In the genomic region with DNA sequence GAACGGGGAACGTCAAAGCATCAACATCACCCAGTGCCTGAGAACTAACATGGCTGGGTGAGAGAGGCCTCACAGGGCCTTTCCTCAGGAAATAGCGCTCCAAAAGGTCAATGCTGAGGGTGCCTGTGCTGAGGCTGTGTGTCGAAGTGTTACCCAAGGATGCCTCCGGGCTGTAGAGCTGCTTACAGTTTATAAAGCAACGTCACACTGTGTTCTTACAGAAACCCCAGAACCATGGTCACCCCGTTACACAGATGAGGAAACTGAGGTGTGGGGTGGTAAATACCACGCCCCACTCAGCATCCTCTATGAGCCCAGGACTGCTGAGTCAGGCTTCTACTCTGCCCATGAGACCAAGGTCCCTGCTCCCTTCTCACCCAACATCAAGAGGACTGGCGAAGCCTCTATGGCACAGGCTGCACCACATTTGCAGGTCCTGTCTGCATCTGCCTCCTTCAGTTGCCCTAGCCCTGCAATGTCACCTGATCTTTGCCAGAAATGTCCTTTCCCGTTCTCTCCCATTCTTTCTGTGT, we compare ENCODE assay signal across 35 mouse cellular contexts. TPM values are rescaled to one million over a fixed set of nuclear protein-coding genes. Genes with fewer than 3 reads are reported as not detected.
DNase-seq lines count a peak whose midpoint lies in the region; ATAC-seq and TF ChIP-seq lines count a peak whose summit lies in the region.
"Had no signal": no experiment of that assay in that cellular context is flagged by ENCODE, and none has a peak within 500 bp of the region (broad histone marks: within the 10 kb centered on the region; RNA-seq: fewer than 3 reads in every experiment).

No protein-coding gene starts in this region.

- no peaks in the 10 kb centered on the region for H3K27me3 ChIP-seq in heart, adult 2 months (ENCODE audit: control insufficient read depth, insufficient read depth, low read length)
- no peaks in the 10 kb centered on the region for H3K27me3 ChIP-seq in forebrain, embryonic 15.5 days
- H3K27me3 ChIP-seq: CH12.LX; embryonic facial prominence, embryonic 13.5 days; forebrain, embryonic 13.5 days had no signal

- no peaks in the 10 kb centered on the region for H3K9me3 ChIP-seq in ES-E14 (ENCODE audit: control insufficient read depth, insufficient read depth, low read depth, low read length)
- no peaks in the 10 kb centered on the region for H3K9me3 ChIP-seq in forebrain, embryonic 15.5 days
- H3K9me3 ChIP-seq: embryonic facial prominence, embryonic 10.5 days; embryonic facial prominence, embryonic 13.5 days; forebrain, embryonic 10.5 days; forebrain, embryonic 13.5 days; heart, embryonic 10.5 days; heart, embryonic 13.5 days had no signal

- ATAC-seq in neutrophil, adult 5-6 weeks (ENCODE audit: extremely low read depth, insufficient number of reproducible peaks, low FRiP score, poor library complexity, severe bottlenecking), result 0 out of 2 replicates have a peak, but pooled peaks have one; percentile 6
- no peak for ATAC-seq in forebrain, embryonic 15.5 days (replicated peaks)
- ATAC-seq: forebrain, embryonic 13.5 days; forebrain, postnatal 0 days; hindbrain, postnatal 0 days; intestine, postnatal 0 days had no signal

- H3K79me2 ChIP-seq in heart, adult 2 months (replicated peaks; ENCODE audit: control insufficient read depth, insufficient read depth, low read length), result no peaks in the 10 kb centered on the region

- H3K4me1 ChIP-seq in heart, adult 2 months (ENCODE audit: control insufficient read depth, insufficient read depth, low read length), result peaks cover 18% of the 10 kb centered on the region
- peaks cover 0 to 19% of the 10 kb centered on the region in 2 experiments; a peak in 2 of 4 replicates for H3K4me1 ChIP-seq in ES-E14 (ENCODE audit: control insufficient read depth in 2 of 2, insufficient read depth in 2 of 2, low read length in 2 of 2, poor library complexity in 1 of 2)
- peaks cover 9% of the 10 kb centered on the region; the same call in 1 of the 2 replicates for H3K4me1 ChIP-seq in forebrain, embryonic 15.5 days
- H3K4me1 ChIP-seq: embryonic facial prominence, embryonic 13.5 days had no signal

- TF ChIP-seq CTCF in heart, adult 2 months (IDR thresholded peaks at IDR 0.05), result no peak

- no peaks in the 10 kb centered on the region for H3K36me3 ChIP-seq in heart, adult 2 months (ENCODE audit: control insufficient read depth, insufficient read depth, low read length)
- no peaks in the 10 kb centered on the region for H3K36me3 ChIP-seq in ES-E14 (ENCODE audit: control insufficient read depth, insufficient read depth, low read length, poor library complexity, severe bottlenecking)
- no peaks in the 10 kb centered on the region for H3K36me3 ChIP-seq in forebrain, embryonic 15.5 days
- H3K36me3 ChIP-seq: embryonic facial prominence, embryonic 10.5 days; embryonic facial prominence, embryonic 13.5 days; forebrain, embryonic 10.5 days; heart, embryonic 10.5 days; heart, embryonic 13.5 days had no signal

- no peak overlapping the region for H3K27ac ChIP-seq in heart, adult 2 months
- no peak overlapping the region for H3K27ac ChIP-seq in ES-E14 (ENCODE audit: insufficient read depth, low read depth, low read length, poor library complexity, severe bottlenecking)
- no peak overlapping the region for H3K27ac ChIP-seq in forebrain, embryonic 15.5 days (replicated peaks)
- H3K27ac ChIP-seq: embryonic facial prominence, embryonic 10.5 days; embryonic facial prominence, embryonic 13.5 days; forebrain, embryonic 13.5 days; heart, embryonic 10.5 days; heart, embryonic 13.5 days; hindbrain, embryonic 14.5 days; hindbrain, postnatal 0 days had no signal

- in situ Hi-C loops in ES-E14 (cut with MboI; ENCODE audit: low sequenced_read_pairs in 2 of 2, unreplicated experiment in 2 of 2), result no loop called here

- H3K4me2 ChIP-seq in forebrain, embryonic 15.5 days (replicated peaks), result no peak overlapping the region
- H3K4me2 ChIP-seq: embryonic facial prominence, embryonic 13.5 days; forebrain, embryonic 13.5 days; heart, embryonic 13.5 days; hindbrain, embryonic 14.5 days had no signal

- H3K9ac ChIP-seq in heart, adult 2 months (ENCODE audit: low read depth, low read length), result no peak overlapping the region
- H3K9ac ChIP-seq in ES-E14 (ENCODE audit: insufficient read depth, low read depth, low read length, poor library complexity, severe bottlenecking), result no peak overlapping the region
- no peak overlapping the region for H3K9ac ChIP-seq in forebrain, embryonic 15.5 days (replicated peaks)
- H3K9ac ChIP-seq: embryonic facial prominence, embryonic 13.5 days; forebrain, embryonic 13.5 days; forebrain, postnatal 0 days; heart, embryonic 13.5 days; hindbrain, embryonic 14.5 days had no signal

- intact Hi-C loops in heart, adult 2 months (cut with DNase I), result no loop called here

- peak; percentile 90 for DNase-seq in heart, adult 11 months
- no peak for DNase-seq in heart, adult 2 months
- no peak for DNase-seq in ES-E14 (ENCODE audit: low read depth, low spot score)
- DNase-seq in induced T-regulatory cell, adult 2 months (ENCODE audit: low read depth), result peak; percentile 72
- DNase-seq in thymus, postnatal 14 days, result no peak
- no peak for DNase-seq in adrenal gland, postnatal 4 days (ENCODE audit: low spot score in 2 of 2)
- DNase-seq: adrenal gland, adult 8-10 months; adrenal gland, postnatal 25 days; B cell, adult 2 months; cerebellum, adult 2 months; cerebellum, adult 9-11 months; cerebellum, postnatal 36 days; embryo, embryonic 11 days; forebrain, postnatal 0 days; gastrocnemius, postnatal 10 days; heart, postnatal 14 days; heart, postnatal 4 days; kidney, adult 2 months had no signal

- TF ChIP-seq EP300 in heart, adult 2 months (IDR thresholded peaks at IDR 0.05; ENCODE audit: insufficient read depth, low read depth, low read length), result no peak

- WGBS in heart, adult 2 months, result 88% methylated on average over 10 of the region's 10 CpGs
- 90% methylated on average over 10 of the region's 10 CpGs for WGBS in forebrain, embryonic 15.5 days

- H3K4me3 ChIP-seq in heart, adult 2 months, result no peak overlapping the region
- H3K4me3 ChIP-seq in ES-E14 (ENCODE audit: insufficient read depth in 1 of 2, low read depth in 1 of 2, low read length in 2 of 2, poor library complexity in 1 of 2, severe bottlenecking in 1 of 2), result no peak overlapping the region
- H3K4me3 ChIP-seq in forebrain, embryonic 15.5 days, result no peak overlapping the region
- H3K4me3 ChIP-seq: embryonic facial prominence, embryonic 10.5 days; embryonic facial prominence, embryonic 13.5 days; forebrain, embryonic 10.5 days; forebrain, embryonic 13.5 days; heart, embryonic 10.5 days; heart, embryonic 13.5 days had no signal

- no peak for TF ChIP-seq POLR2A in heart, adult 2 months (IDR thresholded peaks at IDR 0.05; ENCODE audit: insufficient read depth, low read depth, low read length)

TF ChIP-seq in ES-E14, 5 proteins besides CTCF, POLR2A, EP300 and RAD21:
- TF ChIP-seq HCFC1 (IDR thresholded peaks at IDR 0.05; ENCODE audit: borderline replicate concordance, insufficient read depth, low read length), result no peak
- peak; percentile 58 for TF ChIP-seq MAFK (IDR thresholded peaks at IDR 0.05; ENCODE audit: insufficient read depth, low read depth, low read length)

RNA-seq across cellular contexts. Expression of a gene that starts 49.1 kb away (rescaled TPM):
- total RNA-seq in heart, adult 2 months (2021), result not detected
- polyA plus RNA-seq in heart, adult 2 months (2012; rRNA removed), result not detected in 2 replicates
- not detected in 2 replicates for total RNA-seq in ES-E14 (2012; rRNA removed)
- total RNA-seq in neutrophil, adult 5-6 weeks (2017), result not detected in 2 replicates
- polyA plus RNA-seq in forebrain, embryonic 15.5 days (2015; fragmentation: Nextera tagmentation; extraction: Ambion mirVana), result not detected in 2 replicates
- total RNA-seq in adrenal gland, postnatal 4 days (2021), result not detected
- total RNA-seq: adrenal gland, adult 8-10 months; adrenal gland, postnatal 25 days; CH12.LX; forebrain, postnatal 0 days; gastrocnemius, postnatal 10 days; gastrocnemius, postnatal 4 days; heart, adult 18-20 months; heart, postnatal 14 days; heart, postnatal 4 days; hindbrain, postnatal 0 days had no signal
- polyA plus RNA-seq: cortical plate, adult 2 months; embryonic facial prominence, embryonic 10.5 days; embryonic facial prominence, embryonic 13.5 days; forebrain, embryonic 10.5 days; forebrain, embryonic 13.5 days; forebrain, postnatal 0 days; frontal cortex, adult 2 months; heart, embryonic 10.5 days; heart, embryonic 13.5 days; hindbrain, embryonic 11.5 days; hindbrain, embryonic 14.5 days; hindbrain, postnatal 0 days had no signal

Comparison
In these comparisons a context has a peak if more than half of its experiments do, and no peak if none do; other contexts are left out.
1. DNase-seq: peak in heart, adult 11 months (single experiment) and induced T-regulatory cell, adult 2 months (single experiment); none in heart, adult 2 months (0 of 2), ES-E14 (single experiment), thymus, postnatal 14 days (single experiment) and adrenal gland, postnatal 4 days (0 of 2).